Mouse (Mus musculus) intestine, embryonic 14.5 days (tissue): ENCODE results near the gene Fignl2. TPM values are rescaled to one million over a fixed set of nuclear protein-coding genes. Genes with fewer than 3 reads are reported as not detected.

Source experiments
- ATAC-seq: fragments of 200-750 bp; cut with Nextera tagmentation; replicated peaks from 2 replicates; pipeline ENCODE4 v1.8.0; 2017; ENCODE audit warnings: low read depth, moderate number of reproducible peaks, moderate TSS enrichment, moderate library complexity; ENCODE audit not compliant: low FRiP score, low TSS enrichment
- DNase-seq: peaks from one replicate; pipeline ENCODE4 v3.0.0-alpha.2; 2018; ENCODE audit warnings: low spot score
- H3K27ac ChIP-seq: fragments of 300-500 bp; sonication (generic); 2 replicates; pipeline ENCODE4 v1.5.1; 2014; ENCODE audit warnings: low read depth, mild to moderate bottlenecking, control low read depth
- H3K27me3 ChIP-seq: fragments of 300-500 bp; sonication (generic); replicated peaks from 2 replicates; pipeline ENCODE4 v1.6.1; 2014; ENCODE audit warnings: low read length, control low read depth; ENCODE audit not compliant: control insufficient read depth, insufficient read depth
- H3K36me3 ChIP-seq: fragments of 300-500 bp; sonication (generic); 2 replicates; pipeline ENCODE4 v1.6.1; 2014; ENCODE audit warnings: low read length, control low read depth; ENCODE audit not compliant: control insufficient read depth, insufficient read depth
- H3K4me1 ChIP-seq: fragments of 300-500 bp; sonication (generic); replicated peaks from 2 replicates; pipeline ENCODE4 v1.6.1; 2014; ENCODE audit warnings: low read length, control low read depth, mixed read lengths; ENCODE audit not compliant: control insufficient read depth, insufficient read depth
- H3K4me2 ChIP-seq: fragments of 300-500 bp; sonication (generic); 2 replicates; pipeline ENCODE4 v1.6.1; 2014; ENCODE audit warnings: low read length
- H3K4me3 ChIP-seq: fragments of 300-500 bp; sonication (generic); 2 replicates; pipeline ENCODE4 v1.5.1; 2014; ENCODE audit warnings: low read depth, low read length, control low read depth, mixed read lengths
- H3K9ac ChIP-seq: fragments of 300-500 bp; sonication (generic); 2 replicates; pipeline ENCODE4 v1.6.1; 2014; ENCODE audit warnings: mild to moderate bottlenecking, low read length
- H3K9me3 ChIP-seq: fragments of 300-500 bp; sonication (generic); 2 replicates; pipeline ENCODE4 v1.6.1; 2016; ENCODE audit warnings: low read length, control low read depth; ENCODE audit not compliant: control insufficient read depth
- WGBS: fragments of 180-500 bp; shearing (Covaris S2); extraction: QIAGEN DNeasy Blood & Tissue Kit; methylation state at CpG from one replicate; pipeline ENCODE4 v1.1.7; 2014; 5-methylcytosine and 5-hydroxymethylcytosine counted together
- polyA plus RNA-seq: library from polyadenylated mRNA; unstranded; fragments of >200 nt; fragmentation: Nextera tagmentation; extraction: Ambion mirVana; gene quantifications from 2 replicates; pipeline ENCODE4 v1.2.1, GENCODE M21; 2014

Fignl2 gene
- polyA plus RNA-seq, 1 experiment from 2014 or later, result 0.43 TPM

GRCm38 (mm10) chr15:101076071-101077000 lies 2.0 kb downstream of the Fignl2 start:
- H3K36me3 ChIP-seq, result no peaks in the 10 kb centered on the region
- peak overlapping the region; percentile 70 for H3K4me2 ChIP-seq
- peak overlapping the region; percentile 80 for H3K4me3 ChIP-seq
- ATAC-seq (no peak), DNase-seq (no peak)
- H3K9me3 ChIP-seq, result no peaks in the 10 kb centered on the region
- peaks cover 46% of the 10 kb centered on the region for H3K4me1 ChIP-seq
- H3K27ac ChIP-seq, result peak overlapping the region; percentile 88; the same call in 1 of the 2 replicates
- 14% methylated on average over 26 of the region's 26 CpGs for WGBS
- H3K9ac ChIP-seq, result peak overlapping the region; percentile 93
- H3K27me3 ChIP-seq, result no peaks in the 10 kb centered on the region

GRCm38 (mm10) chr15:101075656-101076055 lies 2.7 kb downstream of the Fignl2 start:
- no peaks in the 10 kb centered on the region for H3K36me3 ChIP-seq
- no peak overlapping the region for H3K27ac ChIP-seq
- H3K27me3 ChIP-seq, result no peaks in the 10 kb centered on the region
- DNase-seq, result no peak
- no peaks in the 10 kb centered on the region for H3K9me3 ChIP-seq
- H3K4me1 ChIP-seq, result peaks cover 50% of the 10 kb centered on the region
- 44% methylated on average over 5 of the region's 5 CpGs for WGBS
- H3K4me2 ChIP-seq, result peak overlapping the region; percentile 14; the same call in 1 of the 2 replicates
- H3K4me3 ChIP-seq, result no peak overlapping the region
- no peak overlapping the region for H3K9ac ChIP-seq
- ATAC-seq, result no peak

- Histone ChIP-seq H3K4me2 (no peak overlapping the region), H3K4me1 (peaks cover 55% of the 10 kb centered on the region), H3K27me3 (no peaks in the 10 kb centered on the region), H3K36me3 (no peaks in the 10 kb centered on the region), H3K9me3 (no peaks in the 10 kb centered on the region), H3K9ac (no peak overlapping the region), H3K27ac (no peak overlapping the region), H3K4me3 (no peak overlapping the region)
- WGBS, result 79% methylated on average over 4 of the region's 4 CpGs
- ATAC-seq (no peak), DNase-seq (no peak)
Observed at GRCm38 (mm10) chr15:101075150-101075549, 3.2 kb downstream of the Fignl2 start.

GRCm38 (mm10) chr15:101074067-101074466 lies 4.3 kb downstream of the Fignl2 start:
- Histone ChIP-seq H3K9me3 (no peaks in the 10 kb centered on the region), H3K27me3 (no peaks in the 10 kb centered on the region), H3K4me2 (no peak overlapping the region), H3K27ac (no peak overlapping the region), H3K36me3 (no peaks in the 10 kb centered on the region), H3K9ac (no peak overlapping the region), H3K4me1 (peaks cover 62% of the 10 kb centered on the region), H3K4me3 (no peak overlapping the region)
- WGBS, result 81% methylated on average over 5 of the region's 5 CpGs
- ATAC-seq (no peak), DNase-seq (no peak)

- DNase-seq (no peak), ATAC-seq (no peak)
- WGBS, result 67% methylated on average over 2 of the region's 2 CpGs
Observed at GRCm38 (mm10) chr15:101072736-101073135, 5.6 kb downstream of the Fignl2 start.

GRCm38 (mm10) chr15:101070762-101071161 lies 7.6 kb downstream of the Fignl2 start:
- H3K4me3 ChIP-seq, result no peak overlapping the region
- peak; percentile 54 for ATAC-seq
- no peaks in the 10 kb centered on the region for H3K27me3 ChIP-seq
- H3K36me3 ChIP-seq, result no peaks in the 10 kb centered on the region
- no peak overlapping the region; the same call in 1 of the 2 replicates for H3K4me2 ChIP-seq
- WGBS, result 30% methylated on average over 5 of the region's 5 CpGs
- peak; percentile 72 for DNase-seq
- peak overlapping the region; percentile 44; the same call in 1 of the 2 replicates for H3K27ac ChIP-seq
- H3K9me3 ChIP-seq, result no peaks in the 10 kb centered on the region
- H3K4me1 ChIP-seq, result peaks cover 76% of the 10 kb centered on the region
- H3K9ac ChIP-seq, result no peak overlapping the region

More at GRCm38 (mm10) chr15:101072736-101073135, 5.6 kb downstream of the Fignl2 start:
- H3K4me3 ChIP-seq, result no peak overlapping the region
- H3K9ac ChIP-seq, result no peak overlapping the region
- H3K36me3 ChIP-seq, result no peaks in the 10 kb centered on the region
- H3K27me3 ChIP-seq, result no peaks in the 10 kb centered on the region
- no peaks in the 10 kb centered on the region for H3K9me3 ChIP-seq
- no peak overlapping the region for H3K4me2 ChIP-seq
- H3K4me1 ChIP-seq, result peaks cover 72% of the 10 kb centered on the region
- no peak overlapping the region for H3K27ac ChIP-seq

GRCm38 (mm10) chr15:101069641-101070190 lies 8.7 kb downstream of the Fignl2 start:
- Histone ChIP-seq H3K4me3 (no peak overlapping the region), H3K4me1 (peaks cover 78% of the 10 kb centered on the region), H3K27ac (peak overlapping the region; percentile 44), H3K4me2 (no peak overlapping the region), H3K36me3 (no peaks in the 10 kb centered on the region), H3K9me3 (no peaks in the 10 kb centered on the region), H3K27me3 (no peaks in the 10 kb centered on the region), H3K9ac (no peak overlapping the region)
- ATAC-seq (no peak), DNase-seq (no peak)
- 48% methylated on average over 9 of the region's 9 CpGs for WGBS

- Histone ChIP-seq H3K9ac (no peak overlapping the region), H3K9me3 (no peaks in the 10 kb centered on the region), H3K27me3 (no peaks in the 10 kb centered on the region), H3K4me1 (peaks cover 78% of the 10 kb centered on the region), H3K36me3 (no peaks in the 10 kb centered on the region), H3K4me3 (no peak overlapping the region), H3K27ac (peak overlapping the region; percentile 51; the same call in 1 of the 2 replicates), H3K4me2 (no peak overlapping the region)
- 72% methylated on average over 4 of the region's 4 CpGs for WGBS
- no peak for DNase-seq
- ATAC-seq, result no peak
Observed at GRCm38 (mm10) chr15:101068671-101069070, 9.7 kb downstream of the Fignl2 start.
